Mouse (Mus musculus) bone marrow, adult 2 months (tissue): ENCODE results near the gene Gpr34.

ENCODE experiments used
- CTCF ChIP-seq: fragments of 200-500 bp; IDR thresholded peaks from 2 replicates; pipeline ENCODE4 v1.5.1; 2011; ENCODE audit warnings: low read length, control low read depth; ENCODE audit not compliant: control insufficient read depth, insufficient read depth
- POLR2A ChIP-seq: fragments of 200-500 bp; IDR thresholded peaks from 2 replicates; pipeline ENCODE4 v1.6.1; 2011; ENCODE audit warnings: low read depth, mild to moderate bottlenecking, control low read depth, low read length, borderline replicate concordance; ENCODE audit not compliant: control insufficient read depth

- TF ChIP-seq CTCF: no peak
- no peak for TF ChIP-seq POLR2A
Observed at GRCm38 (mm10) chrX:13621473-13621872, 10.4 kb upstream of the Gpr34 start.
